13 mouse cellular contexts compared by ENCODE assay signal in genomic region chr14:117892026-117892425, GRCm38 (mm10).
A peak's percentile ranks its signal among the peaks of the same experiment; 100 is the strongest.
DNase-seq lines count a peak whose midpoint lies in the region.
"Had no signal": no experiment of that assay in that cellular context is flagged by ENCODE, and none has a peak within 500 bp of the region (broad histone marks: within the 10 kb centered on the region; RNA-seq: fewer than 3 reads in every experiment).

No protein-coding gene starts in this region.

- DNase-seq in frontal cortex, adult 2 months (ENCODE audit: extremely low spot score in 1 of 2, low spot score in 1 of 2): peak; percentile 28 to 78
- DNase-seq in frontal cortex, postnatal 10 days (ENCODE audit: low spot score in 2 of 2): no peak
- DNase-seq in left cerebral cortex, adult 11 months (ENCODE audit: low spot score): peak; percentile 38
- no peak for DNase-seq in left cerebral cortex, postnatal 14 days (ENCODE audit: low spot score in 2 of 2)
- DNase-seq in right cerebral cortex, adult 2 months (ENCODE audit: low spot score in 2 of 2): peak; percentile 35 to 38
- no peak for DNase-seq in right cerebral cortex, postnatal 14 days
- DNase-seq in left cerebral cortex, postnatal 25 days (ENCODE audit: low spot score in 2 of 2): peak; percentile 16 to 81
- no peak for DNase-seq in kidney, adult 11 months
- DNase-seq: cerebellum, adult 11-12 months; cerebellum, adult 9-11 months; cerebellum, postnatal 36 days; gastrocnemius, adult 2 months; gastrocnemius, postnatal 25 days had no signal

- intact Hi-C loops in left cerebral cortex, postnatal 14 days (cut with DNase I): no loop called here
- intact Hi-C loops in left cerebral cortex, postnatal 25 days (cut with DNase I): loop anchor here (5.0 kb wide), 1 partner anchor 35 kb away; no protein-coding TSS in a partner anchor

Comparison
In these comparisons a context has a peak if more than half of its experiments do, and no peak if none do; other contexts are left out.
1. DNase-seq: peak in frontal cortex, adult 2 months (2 of 2), left cerebral cortex, adult 11 months (single experiment), right cerebral cortex, adult 2 months (2 of 2) and left cerebral cortex, postnatal 25 days (2 of 2); none in frontal cortex, postnatal 10 days (0 of 2), left cerebral cortex, postnatal 14 days (0 of 2), right cerebral cortex, postnatal 14 days (single experiment) and kidney, adult 11 months (single experiment).